Mouse (Mus musculus): ENCODE data around the gene Hpse.
A peak's percentile ranks its signal among the peaks of the same experiment; 100 is the strongest.

Hpse gene

GRCm38 (mm10) chr5:100697398-100697797, 22.1 kb downstream of the Hpse start:
- no peak for DNase-seq (ENCODE audit: low read depth, low spot score)

- DNase-seq (ENCODE audit: low read depth, low spot score), result no peak
Observed at GRCm38 (mm10) chr5:100685631-100686030, 33.9 kb downstream of the Hpse start.

GRCm38 (mm10) chr5:100680542-100680933, 39.0 kb downstream of the Hpse start:
- no peak for DNase-seq (ENCODE audit: low read depth, low spot score)

- no peak for DNase-seq (ENCODE audit: low read depth, low spot score)
Observed at GRCm38 (mm10) chr5:100679911-100680541, 39.5 kb downstream of the Hpse start.

GRCm38 (mm10) chr5:100674711-100675376, 44.7 kb downstream of the Hpse start, which contains the start of gene Coq2:
Gene Coq2, minus strand, starts transcription at chr5:100675140.
- DNase-seq (ENCODE audit: low read depth, low spot score), result peak; percentile 57

- DNase-seq (ENCODE audit: low read depth, low spot score), result peak; percentile 70
Observed at GRCm38 (mm10) chr5:100673745-100674486, 45.6 kb downstream of the Hpse start.

- DNase-seq (ENCODE audit: low read depth, low spot score), result no peak
Observed at GRCm38 (mm10) chr5:100672403-100672802, 47.1 kb downstream of the Hpse start.

GRCm38 (mm10) chr5:100671897-100672296, 47.6 kb downstream of the Hpse start:
- DNase-seq (ENCODE audit: low read depth, low spot score), result no peak

- DNase-seq (ENCODE audit: low read depth, low spot score), result peak; percentile 20
Observed at GRCm38 (mm10) chr5:100671398-100671797, 48.1 kb downstream of the Hpse start.

- no peak for DNase-seq (ENCODE audit: low read depth, low spot score)
Observed at GRCm38 (mm10) chr5:100666965-100667364, 52.6 kb downstream of the Hpse start.

GRCm38 (mm10) chr5:100663854-100664253, 55.7 kb downstream of the Hpse start:
- DNase-seq (ENCODE audit: low read depth, low spot score), result no peak

- no peak for DNase-seq (ENCODE audit: low read depth, low spot score)
Observed at GRCm38 (mm10) chr5:100663011-100663410, 56.5 kb downstream of the Hpse start.

GRCm38 (mm10) chr5:100658460-100658859, 61.1 kb downstream of the Hpse start:
- DNase-seq (ENCODE audit: low read depth, low spot score), result no peak

GRCm38 (mm10) chr5:100656352-100656751, 63.2 kb downstream of the Hpse start:
- DNase-seq (ENCODE audit: low read depth, low spot score), result no peak

- DNase-seq (ENCODE audit: low read depth, low spot score), result no peak
Observed at GRCm38 (mm10) chr5:100652327-100652726, 67.2 kb downstream of the Hpse start.

GRCm38 (mm10) chr5:100651486-100651885, 68.0 kb downstream of the Hpse start:
- DNase-seq (ENCODE audit: low read depth, low spot score), result no peak

GRCm38 (mm10) chr5:100650969-100651368, 68.5 kb downstream of the Hpse start:
- DNase-seq (ENCODE audit: low read depth, low spot score), result no peak

GRCm38 (mm10) chr5:100648546-100648945, 71.0 kb downstream of the Hpse start:
- DNase-seq (ENCODE audit: low read depth, low spot score), result no peak

- DNase-seq (ENCODE audit: low read depth, low spot score), result no peak
Observed at GRCm38 (mm10) chr5:100648046-100648445, 71.5 kb downstream of the Hpse start.

GRCm38 (mm10) chr5:100646558-100646957, 73.0 kb downstream of the Hpse start:
- no peak for DNase-seq (ENCODE audit: low read depth, low spot score)

- DNase-seq (ENCODE audit: low read depth, low spot score), result peak; percentile 44
Observed at GRCm38 (mm10) chr5:100643991-100644535, 75.5 kb downstream of the Hpse start.

GRCm38 (mm10) chr5:100643253-100643990, 76.1 kb downstream of the Hpse start:
- DNase-seq (ENCODE audit: low read depth, low spot score), result no peak
